18 mouse cellular contexts compared by ENCODE assay signal in genomic region chr17:64097788-64098359, GRCm38 (mm10).
DNase-seq lines count a peak whose midpoint lies in the region; ATAC-seq lines count a peak whose summit lies in the region.
"Had no signal": no experiment of that assay in that cellular context is flagged by ENCODE, and none has a peak within 500 bp of the region (broad histone marks: within the 10 kb centered on the region; RNA-seq: fewer than 3 reads in every experiment).

No protein-coding gene starts in this region.

- no peaks in the 10 kb centered on the region for H3K4me1 ChIP-seq in neural tube, embryonic 13.5 days (replicated peaks)
- peaks cover 10% of the 10 kb centered on the region; the same call in 1 of the 2 replicates for H3K4me1 ChIP-seq in hindbrain, embryonic 12.5 days
- H3K4me1 ChIP-seq in midbrain, embryonic 13.5 days (replicated peaks), result peaks cover 26% of the 10 kb centered on the region
- 0 out of 2 replicates have a peak, but pooled peaks cover 3% of the 10 kb centered on the region for H3K4me1 ChIP-seq in kidney, embryonic 14.5 days (ENCODE audit: control insufficient read depth, insufficient read depth, low read length)
- H3K4me1 ChIP-seq in intestine, embryonic 16.5 days (ENCODE audit: control insufficient read depth, insufficient read depth, low read length), result 0 out of 2 replicates have a peak, but pooled peaks cover 4% of the 10 kb centered on the region
- H3K4me1 ChIP-seq: liver, embryonic 15.5 days had no signal

- H3K36me3 ChIP-seq in neural tube, embryonic 13.5 days, result no peaks in the 10 kb centered on the region
- H3K36me3 ChIP-seq in hindbrain, embryonic 12.5 days, result no peaks in the 10 kb centered on the region
- no peaks in the 10 kb centered on the region for H3K36me3 ChIP-seq in midbrain, embryonic 13.5 days
- no peaks in the 10 kb centered on the region for H3K36me3 ChIP-seq in kidney, embryonic 14.5 days (ENCODE audit: control insufficient read depth, insufficient read depth, low read length)
- H3K36me3 ChIP-seq in intestine, embryonic 16.5 days (ENCODE audit: control insufficient read depth, insufficient read depth, low read length), result no peaks in the 10 kb centered on the region
- H3K36me3 ChIP-seq: heart, embryonic 15.5 days; kidney, embryonic 15.5 days; liver, embryonic 15.5 days had no signal

- 69% methylated on average over 5 of the region's 5 CpGs for WGBS in neural tube, embryonic 13.5 days
- 53% methylated on average over 5 of the region's 5 CpGs for WGBS in hindbrain, embryonic 12.5 days
- 31% methylated on average over 5 of the region's 5 CpGs for WGBS in midbrain, embryonic 13.5 days
- WGBS in kidney, embryonic 14.5 days, result 84% methylated on average over 5 of the region's 5 CpGs
- 71% methylated on average over 5 of the region's 5 CpGs for WGBS in intestine, embryonic 16.5 days

- no peak overlapping the region for H3K9ac ChIP-seq in neural tube, embryonic 13.5 days
- H3K9ac ChIP-seq in hindbrain, embryonic 12.5 days, result no peak overlapping the region
- no peak overlapping the region for H3K9ac ChIP-seq in midbrain, embryonic 13.5 days (replicated peaks)
- no peak overlapping the region for H3K9ac ChIP-seq in kidney, embryonic 14.5 days (ENCODE audit: low read depth, low read length)
- H3K9ac ChIP-seq in intestine, embryonic 16.5 days (ENCODE audit: low read depth, low read length), result no peak overlapping the region
- H3K9ac ChIP-seq: heart, embryonic 15.5 days; kidney, embryonic 15.5 days; liver, embryonic 15.5 days had no signal

- H3K9me3 ChIP-seq in neural tube, embryonic 13.5 days, result no peaks in the 10 kb centered on the region
- no peaks in the 10 kb centered on the region for H3K9me3 ChIP-seq in hindbrain, embryonic 12.5 days (replicated peaks)
- H3K9me3 ChIP-seq in midbrain, embryonic 13.5 days, result no peaks in the 10 kb centered on the region
- no peaks in the 10 kb centered on the region for H3K9me3 ChIP-seq in kidney, embryonic 14.5 days (ENCODE audit: control insufficient read depth, low read length)
- no peaks in the 10 kb centered on the region for H3K9me3 ChIP-seq in intestine, embryonic 16.5 days (ENCODE audit: control insufficient read depth, low read length)
- H3K9me3 ChIP-seq: heart, embryonic 15.5 days; kidney, embryonic 15.5 days; liver, embryonic 15.5 days had no signal

- peak overlapping the region; percentile 23 for H3K27ac ChIP-seq in neural tube, embryonic 13.5 days (replicated peaks)
- no peak overlapping the region for H3K27ac ChIP-seq in hindbrain, embryonic 12.5 days
- H3K27ac ChIP-seq in midbrain, embryonic 13.5 days, result peak overlapping the region; percentile 62
- H3K27ac ChIP-seq in kidney, embryonic 14.5 days (ENCODE audit: low read depth, low read length), result no peak overlapping the region
- no peak overlapping the region for H3K27ac ChIP-seq in intestine, embryonic 16.5 days (ENCODE audit: low read length)
- H3K27ac ChIP-seq: heart, embryonic 15.5 days; kidney, embryonic 15.5 days; liver, embryonic 15.5 days had no signal

- no peak overlapping the region for H3K4me2 ChIP-seq in neural tube, embryonic 13.5 days
- H3K4me2 ChIP-seq in hindbrain, embryonic 12.5 days (replicated peaks), result no peak overlapping the region
- no peak overlapping the region for H3K4me2 ChIP-seq in midbrain, embryonic 13.5 days (replicated peaks)
- H3K4me2 ChIP-seq in kidney, embryonic 14.5 days (replicated peaks; ENCODE audit: low read depth, low read length), result no peak overlapping the region
- H3K4me2 ChIP-seq in intestine, embryonic 16.5 days (ENCODE audit: low read depth, low read length), result no peak overlapping the region
- H3K4me2 ChIP-seq: heart, embryonic 15.5 days; kidney, embryonic 15.5 days; liver, embryonic 15.5 days had no signal

- no peaks in the 10 kb centered on the region for H3K27me3 ChIP-seq in neural tube, embryonic 13.5 days
- H3K27me3 ChIP-seq in hindbrain, embryonic 12.5 days, result no peaks in the 10 kb centered on the region
- H3K27me3 ChIP-seq in midbrain, embryonic 13.5 days, result no peaks in the 10 kb centered on the region
- no peaks in the 10 kb centered on the region for H3K27me3 ChIP-seq in kidney, embryonic 14.5 days (ENCODE audit: control insufficient read depth, insufficient read depth, low read length)
- H3K27me3 ChIP-seq in intestine, embryonic 16.5 days (replicated peaks; ENCODE audit: control insufficient read depth, insufficient read depth, low read length), result no peaks in the 10 kb centered on the region
- H3K27me3 ChIP-seq: heart, embryonic 15.5 days; kidney, embryonic 15.5 days; liver, embryonic 15.5 days had no signal

- H3K4me3 ChIP-seq in neural tube, embryonic 13.5 days, result no peak overlapping the region
- H3K4me3 ChIP-seq in hindbrain, embryonic 12.5 days, result no peak overlapping the region
- H3K4me3 ChIP-seq in midbrain, embryonic 13.5 days (replicated peaks), result no peak overlapping the region
- no peak overlapping the region for H3K4me3 ChIP-seq in kidney, embryonic 14.5 days (ENCODE audit: low read length)
- no peak overlapping the region for H3K4me3 ChIP-seq in intestine, embryonic 16.5 days (ENCODE audit: low read length)
- H3K4me3 ChIP-seq: erythroblast, embryonic 14.5 days; heart, embryonic 15.5 days; kidney, embryonic 15.5 days; liver, embryonic 15.5 days had no signal

- ATAC-seq in neural tube, embryonic 13.5 days (ENCODE audit: low read depth), result peak; percentile 53; the same call in 1 of the 2 replicates
- ATAC-seq in hindbrain, embryonic 12.5 days (ENCODE audit: low FRiP score), result peak; percentile 69
- peak; percentile 88 for ATAC-seq in midbrain, embryonic 13.5 days
- no peak for ATAC-seq in kidney, embryonic 14.5 days (ENCODE audit: low FRiP score, low TSS enrichment)
- no peak for ATAC-seq in intestine, embryonic 16.5 days
- ATAC-seq: CD4-positive, CD25-positive, alpha-beta regulatory T cell, adult 4 months had no signal

- no peak for DNase-seq in neural tube, embryonic 10.5 days (ENCODE audit: extremely low spot score, low spot score)
- DNase-seq in cerebellum, adult 9-11 months, result no peak
- DNase-seq: adrenal gland, postnatal 14 days; cerebellum, adult 9-10 months; embryo, embryonic 11 days; heart, adult 18-20 months; lung, postnatal 10 days; thymus, adult 18-20 months had no signal

Comparison
In these comparisons a context has a peak if more than half of its experiments do, and no peak if none do; other contexts are left out.
1. ATAC-seq: peak in neural tube, embryonic 13.5 days (single experiment), hindbrain, embryonic 12.5 days (single experiment) and midbrain, embryonic 13.5 days (single experiment); none in kidney, embryonic 14.5 days (single experiment) and intestine, embryonic 16.5 days (single experiment).
2. H3K27ac ChIP-seq: peak in neural tube, embryonic 13.5 days (single experiment) and midbrain, embryonic 13.5 days (single experiment); none in hindbrain, embryonic 12.5 days (single experiment), kidney, embryonic 14.5 days (single experiment) and intestine, embryonic 16.5 days (single experiment).